Mouse (Mus musculus) lung, adult 2 months (tissue): ENCODE data around the gene Mat2a. TPM values are rescaled to one million over a fixed set of nuclear protein-coding genes. Genes with fewer than 3 reads are reported as not detected.

Experiments used
- DNase-seq: peaks from one replicate; pipeline ENCODE4 v3.0.0; 2022
- H3K4me1 ChIP-seq: fragments of 200-500 bp; 2 replicates; pipeline ENCODE4 v1.6.1; 2011; ENCODE audit warnings: low read length; ENCODE audit not compliant: control insufficient read depth, insufficient read depth
- H3K4me3 ChIP-seq: fragments of 200-500 bp; replicated peaks from 2 replicates; pipeline ENCODE3; 2011; ENCODE audit warnings: low read depth, mild to moderate bottlenecking, control low read depth, low read length; ENCODE audit errors: extremely low read depth
- CTCF ChIP-seq: fragments of 200-500 bp; IDR thresholded peaks from 2 replicates; pipeline ENCODE4 v1.5.1; 2011; ENCODE audit warnings: mild to moderate bottlenecking, low read length, control low read depth; ENCODE audit not compliant: insufficient read depth
- POLR2A ChIP-seq: fragments of 200-500 bp; IDR thresholded peaks from 2 replicates; pipeline ENCODE4 v1.6.1; 2011; ENCODE audit warnings: low read depth, mild to moderate bottlenecking, control low read depth, low read length, borderline replicate concordance; ENCODE audit errors: extremely low read depth
- WGBS: fragments of 180-500 bp; shearing (Covaris S2); methylation state at CpG from one replicate; pipeline ENCODE4 v1.1.7; 2018; 5-methylcytosine and 5-hydroxymethylcytosine counted together
- polyA plus RNA-seq: library from polyadenylated mRNA; depleted of rRNA; stranded (reverse); fragments of >200 nt; gene quantifications from 2 replicates; pipeline ENCODE4 v1.2.3, GENCODE M21; 2012; rRNA removed

Mat2a gene
- polyA plus RNA-seq, 1 experiment, result 90.3 TPM

DNA sequence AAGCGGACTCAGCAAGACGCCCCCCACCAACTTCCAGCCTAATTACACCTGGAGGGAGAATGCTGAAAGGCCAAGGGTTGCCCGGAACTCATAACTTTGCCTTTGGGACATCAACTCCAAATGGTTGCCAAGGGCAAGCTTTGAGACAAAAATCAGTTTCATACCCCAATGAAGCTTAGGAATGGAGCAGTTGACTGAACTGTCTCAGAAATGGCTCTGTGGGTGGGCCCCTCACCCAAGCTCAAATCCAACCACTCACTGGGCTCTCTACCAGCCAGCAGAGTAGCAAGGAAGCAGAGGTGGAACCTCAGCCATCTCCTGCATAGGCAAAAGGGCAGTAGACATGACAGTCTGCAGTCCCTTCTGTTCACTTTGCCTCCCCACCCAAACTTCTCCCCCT, 51.5 kb downstream of the Mat2a start:
- DNase-seq, result no peak
- 84% methylated on average over 3 of the region's 3 CpGs for WGBS

DNA sequence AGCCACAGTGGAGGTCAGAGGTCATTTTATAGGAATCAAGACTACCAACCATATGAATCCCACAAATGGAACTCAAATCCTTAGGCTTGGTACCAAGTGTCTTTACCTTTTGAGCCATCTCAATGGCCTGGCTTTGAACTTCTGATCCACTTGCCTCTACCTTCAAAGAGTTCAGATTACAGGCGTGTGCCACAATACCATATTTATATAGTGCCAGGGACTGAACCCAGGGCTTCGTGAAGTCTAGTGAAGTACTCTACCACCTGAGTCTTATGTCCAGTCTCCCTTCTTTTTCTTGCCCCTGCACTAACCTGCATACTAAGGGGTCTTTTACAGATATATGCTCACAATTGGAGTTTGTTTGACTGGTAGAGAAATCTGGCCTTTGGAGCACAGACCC, 52.8 kb downstream of the Mat2a start:
- Histone ChIP-seq H3K4me1 (peaks cover 6% of the 10 kb centered on the region), H3K4me3 (no peak overlapping the region)
- 91% methylated on average over 2 of the region's 2 CpGs for WGBS
- DNase-seq, result no peak
- TF ChIP-seq CTCF (no peak), POLR2A (no peak)

More for the DNA sequence above, 51.5 kb downstream of the Mat2a start:
- TF ChIP-seq POLR2A (no peak), CTCF (no peak)
- peaks cover 8% of the 10 kb centered on the region for H3K4me1 ChIP-seq
- no peak overlapping the region for H3K4me3 ChIP-seq

DNA sequence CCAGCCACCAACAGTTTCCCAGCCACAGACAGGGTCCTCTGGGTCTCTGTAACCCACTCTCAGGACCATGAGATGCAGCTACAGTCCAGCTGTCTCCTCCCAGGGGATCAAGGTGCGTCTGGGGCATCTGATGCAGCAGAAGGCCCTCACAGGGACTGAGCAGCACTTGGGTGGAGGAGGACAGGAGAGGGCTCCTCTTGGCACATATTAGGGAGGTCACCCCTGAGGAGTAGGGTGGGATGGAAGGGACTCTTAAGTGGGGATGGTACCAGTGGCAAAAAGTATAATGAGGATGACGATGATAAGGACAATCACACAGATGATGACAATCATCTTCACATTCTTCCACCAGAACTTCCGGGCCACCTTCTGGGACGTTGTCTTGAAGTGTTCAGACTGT, 54.1 kb downstream of the Mat2a start:
- DNase-seq, result no peak
- TF ChIP-seq CTCF (no peak), POLR2A (no peak)
- 72% methylated on average over 4 of the region's 4 CpGs for WGBS
- H3K4me1 ChIP-seq, result peaks cover 6% of the 10 kb centered on the region
- H3K4me3 ChIP-seq, result no peak overlapping the region

DNA sequence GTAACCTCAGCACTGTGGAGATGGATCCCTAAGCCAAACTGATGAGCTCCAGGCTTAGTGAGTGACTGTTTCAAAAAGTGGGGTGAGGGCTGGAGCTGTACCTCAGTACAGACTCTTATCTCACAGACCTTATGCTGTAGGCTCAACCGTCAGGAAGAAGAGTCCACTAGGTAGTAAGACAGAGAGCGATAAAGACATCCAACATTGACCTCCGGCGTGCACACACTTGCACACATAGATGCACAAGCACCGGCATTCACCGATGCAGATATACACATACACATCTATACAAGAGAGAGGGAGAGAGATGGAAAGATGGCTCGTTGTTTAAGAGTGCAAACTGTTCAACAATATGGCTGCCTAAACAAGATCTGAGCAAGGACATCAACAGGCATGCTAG, 55.4 kb downstream of the Mat2a start:
- Histone ChIP-seq H3K4me1 (peaks cover 7% of the 10 kb centered on the region), H3K4me3 (no peak overlapping the region)
- whole genome bisulfite sequencing, result 91% methylated on average over 7 of the region's 7 CpGs
- DNase-seq, result no peak
- TF ChIP-seq CTCF, result no peak
- no peak for TF ChIP-seq POLR2A

DNA sequence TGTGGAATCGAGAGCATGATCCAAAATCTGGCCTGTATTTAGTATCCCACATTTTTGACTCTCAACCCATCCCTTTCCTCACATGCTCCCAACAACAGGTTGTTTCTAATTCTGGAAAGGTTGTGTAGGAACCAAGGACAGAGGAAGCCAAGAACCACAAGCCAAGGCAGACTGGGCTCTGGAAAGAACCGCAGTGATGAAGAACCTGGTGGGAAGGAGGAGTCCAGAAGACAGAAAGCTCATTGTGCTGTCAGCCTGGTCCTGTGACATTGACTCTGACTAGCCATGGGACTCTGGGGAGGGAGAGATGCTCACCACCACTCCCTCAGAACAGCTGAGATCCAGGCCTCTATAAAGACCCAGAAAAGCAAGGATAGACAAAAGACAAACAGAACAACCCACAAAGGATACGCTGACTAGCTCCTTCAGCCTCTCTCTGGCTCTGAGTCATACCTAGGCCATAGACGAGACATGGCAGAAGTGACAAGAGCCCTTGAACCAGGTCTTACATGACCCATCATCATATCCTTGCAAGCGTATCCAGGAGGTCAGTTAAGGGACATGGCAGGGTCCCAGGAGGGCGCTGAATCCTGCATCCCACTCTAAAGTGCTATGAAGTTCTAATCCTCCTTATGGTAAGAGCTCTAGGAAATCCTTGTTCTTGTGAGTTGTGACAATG, 56.1 kb downstream of the Mat2a start:
- peaks cover 5% of the 10 kb centered on the region; the same call in 1 of the 2 replicates for H3K4me1 ChIP-seq
- no peak overlapping the region for H3K4me3 ChIP-seq
- DNase-seq, result no peak
- TF ChIP-seq CTCF (no peak), POLR2A (no peak)
- whole genome bisulfite sequencing, result 83% methylated on average over 6 of the region's 6 CpGs

Other genes starting within 250 kb of the Mat2a start
- gene Atoh8, start 204.0 kb downstream of the Mat2a start, polyA plus RNA-seq, result 26.4 and 26.7 TPM in 2 replicates
- 5,575 and 7,301 TPM in 2 replicates for gene Sftpb, start 134.9 kb downstream of the Mat2a start, polyA plus RNA-seq
- gene Usp39, start 94.4 kb downstream of the Mat2a start, polyA plus RNA-seq, result 20.0 and 21.8 TPM in 2 replicates
- 19.3 and 21.3 TPM in 2 replicates for gene 0610030E20Rik, start 92.2 kb downstream of the Mat2a start, polyA plus RNA-seq
- gene Tmem150a, start 84.1 kb downstream of the Mat2a start, polyA plus RNA-seq, result 60.7 and 71.8 TPM in 2 replicates
- gene Rnf181, start 72.6 kb downstream of the Mat2a start, polyA plus RNA-seq, result 96.8 and 123 TPM in 2 replicates
- 74.6 and 91.7 TPM in 2 replicates for gene Vamp5, start 59.1 kb downstream of the Mat2a start, polyA plus RNA-seq
- 291 and 435 TPM in 2 replicates for gene Vamp8, start 48.9 kb downstream of the Mat2a start, polyA plus RNA-seq
- gene Ggcx, start 25.2 kb downstream of the Mat2a start, polyA plus RNA-seq, result 43.4 and 46.2 TPM in 2 replicates
- gene Sh2d6, start 82.1 kb upstream of the Mat2a start, polyA plus RNA-seq, result 0.19 and 0.32 TPM in 2 replicates
- 67.6 and 67.8 TPM in 2 replicates for gene Capg, start 104.8 kb upstream of the Mat2a start, polyA plus RNA-seq
- gene Elmod3, start 158.9 kb upstream of the Mat2a start, polyA plus RNA-seq, result 17.6 and 24.2 TPM in 2 replicates
- gene Retsat, start 158.9 kb upstream of the Mat2a start, polyA plus RNA-seq, result 27.7 and 38.8 TPM in 2 replicates
- 60.0 and 72.4 TPM in 2 replicates for gene Tgoln1, start 177.4 kb upstream of the Mat2a start, polyA plus RNA-seq